Mouse (Mus musculus) heart, postnatal 14 days (tissue): ENCODE measurements at regions not wholly inside any gene's neighbourhood (a gene's known extent, or its start where the extent isn't known, plus 50 kb on each side); places are given as distances from the start of the nearest gene placed in this dataset.

ENCODE experiments used
- DNase-seq, 2 experiments: peaks; one replicate each; pipeline ENCODE4 v3.0.0; 2021 to 2022
- intact Hi-C: fragments of 180-260 bp; cut with DNase I; formaldehyde crosslinking; loops from one replicate; pipeline ENCODE4 v1.15.1; 2025

GRCm38 (mm10) chr1:137802119-137802518, 373.4 kb downstream of the Ptprc start:
- intact Hi-C loops, result no loop called here
- DNase-seq, result no peak

- DNase-seq, result no peak
- intact Hi-C loops, result no loop called here
These were observed 374.8 kb downstream of the Ptprc start for GRCm38 (mm10) chr1:137800752-137801151.

- no peak for DNase-seq
- intact Hi-C loops, result no loop called here
These were observed 386.7 kb downstream of the Ptprc start for GRCm38 (mm10) chr1:137788789-137789188.

GRCm38 (mm10) chr1:137786653-137787052, 388.9 kb downstream of the Ptprc start:
- no peak for DNase-seq

GRCm38 (mm10) chr1:137774586-137774985, 400.9 kb downstream of the Ptprc start:
- no peak for DNase-seq
- intact Hi-C loops, result no loop called here

More at GRCm38 (mm10) chr1:137786653-137787052, 388.9 kb downstream of the Ptprc start:
- intact Hi-C loops, result no loop called here

- intact Hi-C loops, result no loop called here
- DNase-seq, result no peak
These were observed 414.7 kb downstream of the Ptprc start for GRCm38 (mm10) chr1:137760797-137761196.

- intact Hi-C loops, result no loop called here
- DNase-seq, result no peak
These were observed 424.0 kb downstream of the Ptprc start for GRCm38 (mm10) chr1:137751446-137751961.

GRCm38 (mm10) chr1:137750894-137751293, 424.6 kb downstream of the Ptprc start:
- intact Hi-C loops, result no loop called here
- no peak for DNase-seq

GRCm38 (mm10) chr1:137746129-137746528, 429.4 kb downstream of the Ptprc start:
- intact Hi-C loops, result no loop called here
- DNase-seq, result no peak

- no peak for DNase-seq
- intact Hi-C loops, result no loop called here
These were observed 437.2 kb downstream of the Ptprc start for GRCm38 (mm10) chr1:137738157-137738851.

- intact Hi-C loops, result no loop called here
- DNase-seq, result no peak
These were observed 471.6 kb downstream of the Ptprc start for GRCm38 (mm10) chr1:137703882-137704281.

GRCm38 (mm10) chr1:137698876-137699275, 476.6 kb downstream of the Ptprc start:
- DNase-seq, result no peak
- intact Hi-C loops, result no loop called here

GRCm38 (mm10) chr1:137697289-137697688, 478.2 kb downstream of the Ptprc start:
- intact Hi-C loops, result no loop called here
- DNase-seq, result no peak

GRCm38 (mm10) chr1:137696796-137697195, 478.7 kb downstream of the Ptprc start:
- intact Hi-C loops, result no loop called here

GRCm38 (mm10) chr1:137695751-137696150, 479.8 kb downstream of the Ptprc start:
- no peak for DNase-seq
- intact Hi-C loops, result no loop called here

More at GRCm38 (mm10) chr1:137696796-137697195, 478.7 kb downstream of the Ptprc start:
- DNase-seq, result no peak

- no peak for DNase-seq
- intact Hi-C loops, result no loop called here
These were observed 483.0 kb downstream of the Ptprc start for GRCm38 (mm10) chr1:137692525-137692924.

GRCm38 (mm10) chr1:137690860-137691595, 484.5 kb downstream of the Ptprc start:
- intact Hi-C loops, result no loop called here
- DNase-seq, result no peak

- peak; percentile 21 to 32 for DNase-seq
- intact Hi-C loops, result no loop called here
These were observed 504.9 kb downstream of the Ptprc start for GRCm38 (mm10) chr1:137670650-137671049.

GRCm38 (mm10) chr1:137669849-137670248, 505.7 kb downstream of the Ptprc start:
- DNase-seq, result no peak
- intact Hi-C loops, result no loop called here

- no peak for DNase-seq
- intact Hi-C loops, result loop anchor here (5.0 kb wide), 1 partner anchor 239 kb away; no protein-coding TSS in a partner anchor
These were observed 517.4 kb downstream of the Ptprc start for GRCm38 (mm10) chr1:137658141-137658540.

- intact Hi-C loops, result loop anchor here (5.0 kb wide), 1 partner anchor 240 kb away; no protein-coding TSS in a partner anchor
- peak; percentile 77 to 84 for DNase-seq
These were observed 518.5 kb downstream of the Ptprc start for GRCm38 (mm10) chr1:137656900-137657458.
